Mouse (Mus musculus) limb, embryonic 10.5 days (tissue): Measurements from ENCODE around the gene Ddx41. TPM values are rescaled to one million over a fixed set of nuclear protein-coding genes. Genes with fewer than 3 reads are reported as not detected.

Experiments
- DNase-seq: peaks from one replicate; pipeline ENCODE4 v3.0.0-alpha.2; 2017; ENCODE audit warnings: low spot score
- H3K27ac ChIP-seq: fragments of 300-500 bp; sonication (generic); 2 replicates; pipeline ENCODE4 v1.5.1; 2016; ENCODE audit warnings: mild to moderate bottlenecking
- H3K27me3 ChIP-seq: fragments of 300-500 bp; sonication (generic); 2 replicates; pipeline ENCODE4 v1.6.1; 2016; ENCODE audit warnings: low read depth, mild to moderate bottlenecking; ENCODE audit not compliant: poor library complexity, severe bottlenecking
- H3K36me3 ChIP-seq: fragments of 300-500 bp; sonication (generic); 2 replicates; pipeline ENCODE4 v1.6.1; 2016; ENCODE audit warnings: mild to moderate bottlenecking, moderate library complexity
- H3K4me1 ChIP-seq: fragments of 300-500 bp; sonication (generic); 2 replicates; pipeline ENCODE4 v1.6.1; 2016
- H3K4me3 ChIP-seq: fragments of 300-500 bp; sonication (generic); 2 replicates; pipeline ENCODE4 v1.5.1; 2016; ENCODE audit warnings: mild to moderate bottlenecking, moderate library complexity
- H3K9me3 ChIP-seq: fragments of 300-500 bp; sonication (generic); replicated peaks from 2 replicates; pipeline ENCODE4 v1.6.1; 2016; ENCODE audit warnings: mild to moderate bottlenecking
- WGBS: fragments of 180-500 bp; shearing (Covaris S2); methylation state at CpG from one replicate; pipeline ENCODE4 v1.1.7; 2016; 5-methylcytosine and 5-hydroxymethylcytosine counted together
- polyA plus RNA-seq: library from polyadenylated mRNA; unstranded; fragments of >200 nt; fragmentation: Nextera tagmentation; extraction: Ambion mirVana; gene quantifications from 2 replicates; pipeline ENCODE4 v1.2.1, GENCODE M21; 2016

The Ddx41 gene
- polyA plus RNA-seq, 1 experiment from 2014 or later = 94.0 TPM

DNA sequence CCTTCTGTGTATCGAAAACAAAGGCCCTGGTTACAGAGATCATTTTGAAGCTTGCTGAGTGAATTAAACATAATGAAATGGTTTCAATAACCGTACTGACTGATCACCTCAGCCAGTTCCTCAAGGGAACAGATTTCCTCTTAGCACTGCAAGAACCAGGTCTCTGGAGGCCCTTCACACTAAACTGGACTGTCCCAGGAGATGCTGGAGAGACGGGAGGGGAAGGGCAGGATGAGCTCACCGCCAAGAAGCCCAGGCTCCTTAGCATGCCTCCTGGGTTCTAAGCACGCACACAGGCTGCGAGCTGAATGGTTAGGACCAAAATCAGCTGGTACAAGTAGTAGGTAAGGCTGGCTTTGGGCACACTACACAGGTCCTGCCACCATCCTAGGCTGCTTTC, 30.5 kb upstream of the Ddx41 start:
- peaks cover 24% of the 10 kb centered on the region for H3K4me1 ChIP-seq
- 94% methylated on average over 6 of the region's 6 CpGs for WGBS
- H3K27me3 ChIP-seq = no peaks in the 10 kb centered on the region
- peaks cover 67% of the 10 kb centered on the region for H3K36me3 ChIP-seq
- H3K4me3 ChIP-seq = no peak overlapping the region
- no peak for DNase-seq
- no peak overlapping the region for H3K27ac ChIP-seq
- no peaks in the 10 kb centered on the region for H3K9me3 ChIP-seq

DNA sequence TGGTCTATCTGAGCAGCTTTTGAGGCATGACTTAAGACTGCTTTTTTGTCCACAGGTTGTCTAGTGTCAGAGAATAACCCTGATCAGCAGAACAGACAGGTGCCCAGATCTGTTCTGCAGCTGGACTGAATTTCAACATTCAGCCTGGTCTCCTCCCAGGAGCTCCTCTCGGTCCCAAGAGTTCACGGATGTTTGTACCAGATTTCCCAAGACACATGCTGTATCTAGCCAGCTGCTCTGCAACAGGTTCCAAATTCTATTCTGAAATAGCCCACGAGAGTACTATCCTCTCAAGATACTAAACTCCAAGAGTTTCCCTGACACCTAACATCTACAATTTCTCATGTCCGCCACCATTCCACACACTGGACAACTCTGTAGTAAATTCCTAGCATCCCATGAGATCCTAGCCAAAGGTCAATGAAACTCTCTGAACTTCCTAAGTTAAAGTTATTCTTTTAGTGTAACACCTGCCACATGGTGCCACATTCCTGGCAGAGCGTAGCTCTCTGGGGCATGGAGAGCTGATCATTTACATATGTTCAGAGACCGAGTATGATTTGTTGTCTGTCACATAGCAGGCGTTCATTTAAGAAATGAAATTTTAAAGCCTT, 26.9 kb upstream of the Ddx41 start:
- 81% methylated on average over 7 of the region's 7 CpGs for WGBS
- peaks cover 82% of the 10 kb centered on the region for H3K36me3 ChIP-seq
- no peaks in the 10 kb centered on the region for H3K27me3 ChIP-seq
- no peak overlapping the region for H3K4me3 ChIP-seq
- no peak for DNase-seq
- no peaks in the 10 kb centered on the region for H3K9me3 ChIP-seq
- no peak overlapping the region for H3K27ac ChIP-seq
- H3K4me1 ChIP-seq = peaks cover 7% of the 10 kb centered on the region; the same call in 1 of the 2 replicates

DNA sequence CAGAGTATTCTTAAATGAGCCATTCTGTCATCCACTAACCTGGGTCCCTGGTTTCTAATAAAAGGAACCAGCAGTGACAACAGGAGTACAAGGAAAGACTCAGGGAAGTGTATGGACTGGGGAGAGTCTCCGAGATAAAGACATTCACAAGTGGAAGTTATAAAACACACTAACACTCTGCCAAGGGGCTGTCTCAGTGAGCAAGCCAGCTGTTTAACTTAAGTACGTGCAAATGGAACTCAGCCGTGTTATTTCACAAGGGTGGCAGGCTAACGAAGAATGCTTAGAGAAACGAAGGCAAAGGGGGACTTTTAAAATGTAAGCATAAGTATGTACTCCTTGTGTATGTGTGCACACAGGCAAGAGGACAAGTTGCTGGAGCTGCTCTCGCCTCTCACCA, 21.0 kb upstream of the Ddx41 start:
- Histone ChIP-seq H3K9me3 (no peaks in the 10 kb centered on the region), H3K36me3 (peaks cover 84% of the 10 kb centered on the region), H3K27me3 (no peaks in the 10 kb centered on the region), H3K4me3 (no peak overlapping the region), H3K27ac (no peak overlapping the region), H3K4me1 (0 out of 2 replicates have a peak, but pooled peaks cover 2% of the 10 kb centered on the region)
- DNase-seq = no peak
- WGBS = 84% methylated on average over 6 of the region's 6 CpGs

DNA sequence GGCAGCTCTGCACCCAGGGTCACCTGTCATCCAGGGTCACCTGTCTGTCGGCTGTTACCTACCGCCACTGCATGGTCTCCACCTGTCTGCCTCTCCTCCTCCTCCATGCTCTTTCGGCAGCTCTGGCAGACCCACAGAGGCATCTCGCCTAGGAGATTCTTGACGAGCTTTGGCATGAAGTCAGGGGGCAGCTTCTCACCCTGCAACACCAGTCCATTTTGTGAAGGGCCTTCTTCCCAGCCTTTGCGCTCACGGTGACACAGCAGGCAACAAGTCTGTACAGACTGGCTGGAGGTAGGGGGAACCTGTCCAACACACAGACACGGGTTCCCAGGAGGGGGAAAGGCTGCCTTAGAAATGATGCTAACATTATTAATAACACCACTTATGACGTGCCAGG, 19.5 kb upstream of the Ddx41 start:
- WGBS = 95% methylated on average over 9 of the region's 9 CpGs
- no peak overlapping the region for H3K4me3 ChIP-seq
- H3K4me1 ChIP-seq = 0 out of 2 replicates have a peak, but pooled peaks cover 2% of the 10 kb centered on the region
- H3K36me3 ChIP-seq = peaks cover 84% of the 10 kb centered on the region
- H3K27me3 ChIP-seq = no peaks in the 10 kb centered on the region
- H3K9me3 ChIP-seq = no peaks in the 10 kb centered on the region
- no peak overlapping the region for H3K27ac ChIP-seq
- no peak for DNase-seq

DNA sequence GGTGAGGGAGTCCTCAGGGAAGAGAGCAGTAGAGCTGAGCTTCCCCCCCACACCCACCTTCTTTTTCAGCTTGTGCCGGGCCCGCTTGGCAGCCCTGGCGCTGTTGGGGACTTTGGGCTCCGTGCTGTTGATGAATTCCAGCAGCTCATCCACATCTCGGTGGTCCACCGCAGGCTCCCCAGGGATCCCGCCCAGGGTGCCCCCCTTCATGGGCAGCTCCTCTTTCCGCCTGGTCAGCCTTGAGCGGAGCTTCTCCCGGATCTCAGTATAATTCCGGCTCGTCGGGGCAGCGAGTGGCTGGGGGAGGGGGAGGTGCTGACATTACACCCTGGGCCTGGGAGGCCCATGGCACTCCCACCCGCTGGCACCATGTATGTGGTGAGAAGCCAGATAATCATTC, 12.6 kb upstream of the Ddx41 start:
- H3K9me3 ChIP-seq = no peaks in the 10 kb centered on the region
- no peak overlapping the region for H3K4me3 ChIP-seq
- no peak for DNase-seq
- H3K36me3 ChIP-seq = peaks cover 100% of the 10 kb centered on the region
- no peaks in the 10 kb centered on the region for H3K4me1 ChIP-seq
- WGBS = 90% methylated on average over 15 of the region's 15 CpGs
- H3K27me3 ChIP-seq = no peaks in the 10 kb centered on the region
- H3K27ac ChIP-seq = no peak overlapping the region

DNA sequence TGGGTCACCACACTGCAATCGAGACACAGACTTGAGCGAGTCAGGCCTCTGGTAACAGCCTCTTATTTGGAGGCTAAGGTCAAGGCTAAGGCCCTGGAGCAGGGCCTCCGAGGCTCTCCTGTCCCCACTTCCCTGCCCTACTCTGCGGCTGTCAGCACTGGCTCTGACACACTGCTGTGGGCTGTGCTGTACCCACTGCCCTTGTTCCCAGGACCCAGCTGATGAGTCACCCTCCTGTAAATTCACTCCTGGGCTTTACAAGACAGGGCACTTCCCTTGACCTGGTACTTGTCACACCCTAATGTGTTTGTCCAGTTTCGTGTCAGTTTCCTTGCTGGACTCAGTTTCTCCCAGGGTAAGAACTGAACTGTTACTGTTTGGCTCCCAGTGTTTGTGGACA, 12.0 kb upstream of the Ddx41 start:
- H3K4me3 ChIP-seq = no peak overlapping the region
- H3K9me3 ChIP-seq = no peaks in the 10 kb centered on the region
- 89% methylated on average over 5 of the region's 5 CpGs for WGBS
- no peaks in the 10 kb centered on the region for H3K27me3 ChIP-seq
- H3K36me3 ChIP-seq = peaks cover 100% of the 10 kb centered on the region
- no peaks in the 10 kb centered on the region for H3K4me1 ChIP-seq
- no peak for DNase-seq
- H3K27ac ChIP-seq = no peak overlapping the region

DNA sequence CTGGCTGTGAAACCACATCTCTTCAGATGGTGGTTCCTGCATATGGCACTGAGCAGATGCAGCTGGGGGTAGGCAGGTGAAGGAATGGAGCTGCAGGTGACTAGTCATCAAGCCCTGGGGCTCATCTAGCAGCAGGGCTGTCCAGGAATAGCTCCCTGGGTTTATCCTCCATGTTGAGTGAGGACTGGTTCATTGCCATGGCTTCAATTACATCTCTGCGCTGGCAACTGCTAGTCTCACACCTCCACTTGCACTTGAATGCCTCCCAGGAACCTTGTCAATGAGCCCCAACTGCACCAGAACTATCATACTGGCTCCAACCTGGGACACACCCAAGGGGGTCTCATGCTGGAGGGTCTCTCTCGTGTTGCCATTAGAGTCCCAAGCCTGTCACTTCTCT, 11.5 kb upstream of the Ddx41 start:
- Histone ChIP-seq H3K9me3 (no peaks in the 10 kb centered on the region), H3K4me3 (no peak overlapping the region), H3K27ac (no peak overlapping the region), H3K27me3 (no peaks in the 10 kb centered on the region), H3K4me1 (no peaks in the 10 kb centered on the region), H3K36me3 (peaks cover 100% of the 10 kb centered on the region)
- 94% methylated on average over 2 of the region's 2 CpGs for WGBS
- DNase-seq = no peak

DNA sequence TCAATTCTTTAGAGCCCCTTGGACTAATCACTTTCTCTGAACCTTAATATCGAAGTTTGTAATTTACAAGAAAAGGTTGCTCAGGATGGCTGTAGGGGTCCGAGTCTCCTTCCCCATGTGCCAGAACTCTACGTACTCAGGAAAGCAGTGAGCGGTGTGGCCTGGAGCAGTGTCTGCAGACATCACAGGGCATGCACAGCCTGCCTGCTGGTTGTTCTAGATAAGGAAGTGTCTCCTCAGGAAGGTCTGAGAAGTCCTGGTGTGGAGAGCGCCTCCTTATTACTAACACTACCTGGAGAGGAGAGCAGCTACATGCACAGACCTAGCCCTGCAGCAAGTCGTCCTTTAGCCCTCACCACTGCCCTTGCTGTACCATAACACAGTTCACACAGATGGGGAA, 8.3 kb upstream of the Ddx41 start:
- no peaks in the 10 kb centered on the region for H3K9me3 ChIP-seq
- H3K36me3 ChIP-seq = peaks cover 100% of the 10 kb centered on the region
- H3K4me1 ChIP-seq = no peaks in the 10 kb centered on the region
- no peak overlapping the region for H3K27ac ChIP-seq
- H3K27me3 ChIP-seq = no peaks in the 10 kb centered on the region
- no peak overlapping the region for H3K4me3 ChIP-seq
- 93% methylated on average over 6 of the region's 6 CpGs for WGBS
- no peak for DNase-seq

DNA sequence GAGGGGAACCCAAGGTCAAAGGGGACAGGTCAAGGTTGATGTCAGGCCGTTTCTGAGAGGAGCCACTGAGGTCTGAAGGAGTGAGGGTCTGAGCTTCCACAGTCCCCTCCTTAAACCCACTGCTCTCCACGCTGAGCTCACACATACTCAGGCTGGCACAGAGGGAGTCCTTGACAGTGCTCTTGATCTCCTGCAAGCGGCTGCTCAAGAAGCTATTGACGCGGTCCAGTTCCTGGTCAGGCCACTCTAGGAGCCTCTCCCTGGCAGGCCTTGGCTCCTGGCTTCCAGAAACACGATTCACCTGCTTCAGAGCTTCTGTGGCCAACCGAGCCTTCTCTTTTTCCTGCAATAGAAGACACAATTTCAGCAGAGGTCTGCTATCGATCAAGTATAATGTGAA, 7.0 kb upstream of the Ddx41 start:
- 94% methylated on average over 8 of the region's 8 CpGs for WGBS
- no peak for DNase-seq
- Histone ChIP-seq H3K4me1 (no peaks in the 10 kb centered on the region), H3K27me3 (no peaks in the 10 kb centered on the region), H3K9me3 (no peaks in the 10 kb centered on the region), H3K36me3 (peaks cover 100% of the 10 kb centered on the region), H3K27ac (no peak overlapping the region), H3K4me3 (no peak overlapping the region)

DNA sequence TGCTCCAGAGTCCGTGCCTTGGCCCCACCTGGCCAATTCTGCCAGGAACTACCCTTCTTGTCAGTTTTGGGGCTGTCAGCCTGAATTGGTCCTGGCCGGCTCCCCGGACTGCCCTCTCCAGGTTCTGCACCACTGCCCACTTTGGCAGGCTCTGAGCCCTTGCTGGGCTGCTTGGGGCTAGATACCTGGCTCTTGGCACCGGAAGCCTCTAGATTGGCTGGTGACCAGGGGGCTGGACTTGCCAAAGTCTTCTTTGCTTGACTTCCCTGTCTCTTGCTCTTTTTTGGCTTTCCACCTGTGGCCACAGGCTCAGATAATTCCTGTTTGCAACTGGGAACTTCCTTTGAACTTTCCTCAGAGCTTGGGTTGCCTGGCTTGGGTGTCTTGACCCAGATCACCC, 6.4 kb upstream of the Ddx41 start:
- Histone ChIP-seq H3K27ac (no peak overlapping the region), H3K27me3 (no peaks in the 10 kb centered on the region), H3K9me3 (no peaks in the 10 kb centered on the region), H3K4me3 (no peak overlapping the region), H3K36me3 (peaks cover 99% of the 10 kb centered on the region), H3K4me1 (no peaks in the 10 kb centered on the region)
- DNase-seq = no peak
- 96% methylated on average over 4 of the region's 4 CpGs for WGBS

DNA sequence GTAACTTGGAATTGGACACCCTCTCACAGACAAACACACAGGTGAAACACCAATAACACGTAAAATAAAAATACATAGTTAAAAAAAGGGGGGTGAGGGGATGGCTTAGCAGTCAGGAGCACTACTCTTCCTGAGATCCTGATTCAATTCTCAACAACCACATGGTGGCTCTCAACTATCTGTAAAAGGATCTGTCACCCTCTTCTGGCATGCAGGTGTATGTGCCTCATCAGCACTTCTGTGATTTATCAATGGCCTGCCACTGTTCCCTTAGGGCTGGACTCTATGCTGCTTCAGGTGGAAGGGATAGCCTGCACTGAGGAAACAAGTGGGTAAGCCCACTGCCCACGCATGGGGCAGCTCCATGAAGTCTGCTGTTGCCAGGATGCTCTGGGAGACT, 4.5 kb upstream of the Ddx41 start:
- no peak overlapping the region for H3K27ac ChIP-seq
- H3K9me3 ChIP-seq = no peaks in the 10 kb centered on the region
- no peak overlapping the region for H3K4me3 ChIP-seq
- peaks cover 86% of the 10 kb centered on the region for H3K36me3 ChIP-seq
- WGBS = 91% methylated on average over 2 of the region's 2 CpGs
- no peaks in the 10 kb centered on the region for H3K27me3 ChIP-seq
- H3K4me1 ChIP-seq = peaks cover 6% of the 10 kb centered on the region
- DNase-seq = no peak

DNA sequence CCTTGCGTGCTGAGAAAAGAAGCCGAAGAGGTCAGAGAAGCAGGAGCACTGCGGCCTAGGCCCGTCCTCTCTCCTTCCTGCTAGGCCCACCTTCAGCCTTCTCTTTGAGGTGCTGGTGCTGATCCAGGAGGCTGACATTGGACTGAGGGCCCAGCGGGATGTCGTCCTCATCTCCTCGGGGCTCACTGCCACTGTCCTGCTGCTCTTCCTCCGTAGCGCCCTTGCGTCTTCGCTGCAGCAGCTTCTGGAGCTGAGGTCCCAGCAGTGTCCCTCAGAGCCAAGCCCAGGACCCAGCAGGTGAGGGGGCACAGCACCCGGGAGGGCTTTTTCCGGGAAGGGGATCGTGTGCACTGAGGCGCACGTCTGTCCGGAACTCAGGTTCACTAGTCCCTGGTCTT, 663 bp downstream of the Ddx41 start:
- peaks cover 15% of the 10 kb centered on the region for H3K4me1 ChIP-seq
- no peak for DNase-seq
- 16% methylated on average over 17 of the region's 17 CpGs for WGBS

DNA sequence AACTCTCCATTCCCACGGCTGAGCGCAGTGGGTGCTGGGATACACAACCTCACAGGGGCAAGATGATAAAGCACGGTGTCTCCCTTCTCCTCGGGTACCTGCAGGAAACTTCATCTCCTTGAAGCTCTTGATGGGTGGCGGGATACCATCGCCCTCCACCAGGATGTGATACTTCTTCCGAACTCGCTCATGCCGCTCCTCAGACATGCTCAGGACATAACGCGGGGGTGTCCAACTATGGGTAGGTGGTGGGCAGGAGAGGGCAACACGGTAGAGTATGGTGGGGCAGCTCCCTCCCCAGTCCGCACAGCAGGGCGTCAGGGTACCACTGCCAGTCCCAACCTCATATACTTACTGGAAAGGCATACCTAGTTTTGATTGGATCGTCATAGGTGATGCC, 1.3 kb downstream of the Ddx41 start:
- DNase-seq = no peak
- H3K4me1 ChIP-seq = peaks cover 15% of the 10 kb centered on the region
- H3K27ac ChIP-seq = no peak overlapping the region
- WGBS = 94% methylated on average over 15 of the region's 15 CpGs
- H3K4me3 ChIP-seq = peak overlapping the region; percentile 90
- H3K36me3 ChIP-seq = peaks cover 82% of the 10 kb centered on the region
- no peaks in the 10 kb centered on the region for H3K27me3 ChIP-seq
- H3K9me3 ChIP-seq = no peaks in the 10 kb centered on the region

More for the DNA sequence above, 663 bp downstream of the Ddx41 start:
- Histone ChIP-seq H3K4me3 (peak overlapping the region; percentile 90), H3K27me3 (no peaks in the 10 kb centered on the region), H3K27ac (peak overlapping the region; percentile 86), H3K36me3 (peaks cover 82% of the 10 kb centered on the region), H3K9me3 (no peaks in the 10 kb centered on the region)
